In genomic region chr9:108489215-108489614, GRCm38 (mm10) we compare ENCODE assay signal across 11 mouse cellular contexts. TPM values are rescaled to one million over a fixed set of nuclear protein-coding genes. Genes with fewer than 3 reads are reported as not detected.
DNase-seq lines count a peak whose midpoint lies in the region; ATAC-seq and TF ChIP-seq lines count a peak whose summit lies in the region.
"Had no signal": no experiment of that assay in that cellular context is flagged by ENCODE, and none has a peak within 500 bp of the region (broad histone marks: within the 10 kb centered on the region; RNA-seq: fewer than 3 reads in every experiment).

No protein-coding gene starts in this region.

- peaks cover 12% of the 10 kb centered on the region for H3K4me1 ChIP-seq in heart, postnatal 0 days (ENCODE audit: control insufficient read depth, insufficient read depth)
- peaks cover 12% of the 10 kb centered on the region; the same call in 1 of the 2 replicates for H3K4me1 ChIP-seq in spleen, adult 2 months (ENCODE audit: control insufficient read depth, insufficient read depth, insufficient read length)
- peaks cover 22% of the 10 kb centered on the region for H3K4me1 ChIP-seq in hindbrain, embryonic 14.5 days (replicated peaks; ENCODE audit: control insufficient read depth, insufficient read depth, low read length)
- H3K4me1 ChIP-seq in stomach, embryonic 16.5 days (ENCODE audit: control insufficient read depth, insufficient read depth, low read length): peaks cover 18% of the 10 kb centered on the region

- H3K27me3 ChIP-seq in heart, postnatal 0 days (ENCODE audit: control insufficient read depth, insufficient read depth, low read length): no peaks in the 10 kb centered on the region
- H3K27me3 ChIP-seq in spleen, adult 2 months (ENCODE audit: control insufficient read depth, insufficient read depth, low read length): no peaks in the 10 kb centered on the region
- no peaks in the 10 kb centered on the region for H3K27me3 ChIP-seq in hindbrain, embryonic 14.5 days (ENCODE audit: control insufficient read depth, insufficient read depth, low read length)
- H3K27me3 ChIP-seq in stomach, embryonic 16.5 days (ENCODE audit: control insufficient read depth, insufficient read depth, low read length): no peaks in the 10 kb centered on the region
- H3K27me3 ChIP-seq: neural tube, embryonic 12.5 days had no signal

- no peak overlapping the region for H3K4me2 ChIP-seq in heart, postnatal 0 days (ENCODE audit: low read depth, low read length)
- no peak overlapping the region for H3K4me2 ChIP-seq in hindbrain, embryonic 14.5 days (replicated peaks)
- no peak overlapping the region for H3K4me2 ChIP-seq in stomach, embryonic 16.5 days (ENCODE audit: low read depth, low read length)

- H3K27ac ChIP-seq in heart, postnatal 0 days (ENCODE audit: low read depth): peak overlapping the region; percentile 95
- H3K27ac ChIP-seq in spleen, adult 2 months (ENCODE audit: insufficient read depth, low read length): peak overlapping the region; percentile 87; the same call in 1 of the 2 replicates
- H3K27ac ChIP-seq in hindbrain, embryonic 14.5 days: peak overlapping the region; percentile 98; the same call in 1 of the 2 replicates
- peak overlapping the region; percentile 99; the same call in 1 of the 2 replicates for H3K27ac ChIP-seq in stomach, embryonic 16.5 days (ENCODE audit: low read length)

- TF ChIP-seq POLR2A in spleen, adult 2 months (IDR thresholded peaks at IDR 0.05; ENCODE audit: low read depth, low read length): no peak

- intact Hi-C loops in heart, postnatal 10 days (cut with DNase I): no loop called here

- H3K9me3 ChIP-seq in heart, postnatal 0 days (replicated peaks; ENCODE audit: control insufficient read depth, low read length): no peaks in the 10 kb centered on the region
- H3K9me3 ChIP-seq in hindbrain, embryonic 14.5 days (ENCODE audit: control insufficient read depth, low read length): no peaks in the 10 kb centered on the region
- H3K9me3 ChIP-seq in stomach, embryonic 16.5 days (replicated peaks; ENCODE audit: control insufficient read depth, low read length): no peaks in the 10 kb centered on the region
- H3K9me3 ChIP-seq: neural tube, embryonic 12.5 days had no signal

- H3K4me3 ChIP-seq in heart, postnatal 0 days (ENCODE audit: low read depth, low read length): no peak overlapping the region
- H3K4me3 ChIP-seq in spleen, adult 2 months (ENCODE audit: extremely low read depth, insufficient read depth, insufficient read length): no peak overlapping the region
- H3K4me3 ChIP-seq in hindbrain, embryonic 14.5 days (replicated peaks; ENCODE audit: low read length): no peak overlapping the region
- H3K4me3 ChIP-seq in stomach, embryonic 16.5 days (replicated peaks; ENCODE audit: low read length): no peak overlapping the region

- 95% methylated on average over 20 of the region's 20 CpGs for WGBS in heart, postnatal 0 days
- WGBS in spleen, adult 2 months: 92% methylated on average over 20 of the region's 20 CpGs
- WGBS in hindbrain, embryonic 14.5 days: 96% methylated on average over 20 of the region's 20 CpGs
- WGBS in stomach, embryonic 16.5 days: 95% methylated on average over 20 of the region's 20 CpGs

- no peak for DNase-seq in heart, postnatal 0 days (ENCODE audit: low spot score)
- DNase-seq in heart, postnatal 10 days: no peak
- no peak for DNase-seq in spleen, adult 2 months (ENCODE audit: low read depth in 1 of 2, low spot score in 2 of 2)
- no peak for DNase-seq in spleen, postnatal 36 days (ENCODE audit: low spot score in 2 of 2)
- no peak for DNase-seq in hindbrain, embryonic 14.5 days (ENCODE audit: low spot score)
- no peak for DNase-seq in retina, embryonic 14.5 days (ENCODE audit: low spot score)
- DNase-seq in embryo, embryonic 9.5 days (ENCODE audit: extremely low spot score): no peak
- DNase-seq: gastrocnemius, postnatal 25 days; lung, postnatal 10 days had no signal

- no peak for TF ChIP-seq CTCF in heart, postnatal 0 days (IDR thresholded peaks at IDR 0.05; ENCODE audit: low read depth)
- no peak for TF ChIP-seq CTCF in spleen, adult 2 months (IDR thresholded peaks at IDR 0.05; ENCODE audit: extremely low read depth, insufficient read depth, insufficient read length, insufficient replicate concordance)

- no peak for TF ChIP-seq EP300 in heart, postnatal 0 days (IDR thresholded peaks at IDR 0.05; ENCODE audit: low read depth)

- no peak overlapping the region for H3K9ac ChIP-seq in heart, postnatal 0 days (replicated peaks; ENCODE audit: low read depth, low read length)
- no peak overlapping the region for H3K9ac ChIP-seq in hindbrain, embryonic 14.5 days
- 0 out of 2 replicates have a peak overlapping the region, but pooled peaks have one; percentile 95 for H3K9ac ChIP-seq in stomach, embryonic 16.5 days (ENCODE audit: low read length)

- no peak for ATAC-seq in heart, postnatal 0 days (ENCODE audit: insufficient read depth, low read depth)
- no peak for ATAC-seq in hindbrain, embryonic 14.5 days (ENCODE audit: low FRiP score)
- ATAC-seq in stomach, embryonic 16.5 days (ENCODE audit: insufficient read depth, low FRiP score): no peak

- H3K36me3 ChIP-seq in heart, postnatal 0 days (replicated peaks; ENCODE audit: control insufficient read depth, insufficient read depth, low read length): peaks cover 80% of the 10 kb centered on the region
- peaks cover 14% of the 10 kb centered on the region for H3K36me3 ChIP-seq in spleen, adult 2 months (ENCODE audit: control insufficient read depth, insufficient read depth, low read length)
- peaks cover 30% of the 10 kb centered on the region for H3K36me3 ChIP-seq in hindbrain, embryonic 14.5 days (replicated peaks; ENCODE audit: control insufficient read depth, insufficient read depth)
- H3K36me3 ChIP-seq in stomach, embryonic 16.5 days (ENCODE audit: control insufficient read depth, insufficient read depth, low read length): peaks cover 51% of the 10 kb centered on the region

RNA-seq across cellular contexts. Expression of gene Usp19, which starts 1.2 kb away (rescaled TPM):
- total RNA-seq in heart, postnatal 0 days (2014; rRNA removed; ENCODE audit: low replicate concordance): 108 and 136 TPM in 2 replicates
- 34.8 and 38.2 TPM in 2 replicates for polyA plus RNA-seq in heart, postnatal 0 days (2015; fragmentation: Nextera tagmentation; extraction: Ambion mirVana)
- 100 to 1,000 TPM in 1 of 2 experiments, 10 to 100 TPM in 1; 98.4 to 103 TPM for total RNA-seq in heart, postnatal 10 days (2021)
- 133 and 138 TPM in 2 replicates for polyA plus RNA-seq in spleen, adult 2 months (2012; rRNA removed)
- 64.9 and 69.7 TPM in 2 replicates for polyA plus RNA-seq in hindbrain, embryonic 14.5 days (2014; fragmentation: Nextera tagmentation; extraction: Ambion mirVana)
- 41.1 and 49.5 TPM in 2 replicates for polyA plus RNA-seq in stomach, embryonic 16.5 days (2015; fragmentation: Nextera tagmentation; extraction: Ambion mirVana)

RNA-seq across cellular contexts. Expression of gene Lamb2, which starts 9.7 kb away (rescaled TPM):
- total RNA-seq in heart, postnatal 0 days (2014; rRNA removed; ENCODE audit: low replicate concordance): 161 and 182 TPM in 2 replicates
- polyA plus RNA-seq in heart, postnatal 0 days (2015; fragmentation: Nextera tagmentation; extraction: Ambion mirVana): 44.4 and 50.8 TPM in 2 replicates
- 100 to 1,000 TPM; 284 to 331 TPM for total RNA-seq in heart, postnatal 10 days (2021)
- 40.5 and 41.9 TPM in 2 replicates for polyA plus RNA-seq in spleen, adult 2 months (2012; rRNA removed)
- polyA plus RNA-seq in hindbrain, embryonic 14.5 days (2014; fragmentation: Nextera tagmentation; extraction: Ambion mirVana): 18.9 and 19.4 TPM in 2 replicates
- 61.4 and 68.7 TPM in 2 replicates for polyA plus RNA-seq in stomach, embryonic 16.5 days (2015; fragmentation: Nextera tagmentation; extraction: Ambion mirVana)

RNA-seq across cellular contexts. Expression of gene Qars, which starts 18.3 kb away (rescaled TPM):
- 175 and 188 TPM in 2 replicates for total RNA-seq in heart, postnatal 0 days (2014; rRNA removed; ENCODE audit: low replicate concordance)
- 44.7 and 49.2 TPM in 2 replicates for polyA plus RNA-seq in heart, postnatal 0 days (2015; fragmentation: Nextera tagmentation; extraction: Ambion mirVana)
- total RNA-seq in heart, postnatal 10 days (2021): 10 to 100 TPM; 84.4 to 86.3 TPM
- 170 and 211 TPM in 2 replicates for polyA plus RNA-seq in spleen, adult 2 months (2012; rRNA removed)
- 61.6 and 66.6 TPM in 2 replicates for polyA plus RNA-seq in hindbrain, embryonic 14.5 days (2014; fragmentation: Nextera tagmentation; extraction: Ambion mirVana)
- polyA plus RNA-seq in stomach, embryonic 16.5 days (2015; fragmentation: Nextera tagmentation; extraction: Ambion mirVana): 106 and 127 TPM in 2 replicates

RNA-seq across cellular contexts. Expression of gene Qrich1, which starts 27.4 kb away (rescaled TPM):
- total RNA-seq in heart, postnatal 0 days (2014; rRNA removed; ENCODE audit: low replicate concordance): 138 and 154 TPM in 2 replicates
- polyA plus RNA-seq in heart, postnatal 0 days (2015; fragmentation: Nextera tagmentation; extraction: Ambion mirVana): 52.5 and 55.4 TPM in 2 replicates
- 10 to 100 TPM; 83.5 to 89.6 TPM for total RNA-seq in heart, postnatal 10 days (2021)
- 76.7 and 102 TPM in 2 replicates for polyA plus RNA-seq in spleen, adult 2 months (2012; rRNA removed)
- polyA plus RNA-seq in hindbrain, embryonic 14.5 days (2014; fragmentation: Nextera tagmentation; extraction: Ambion mirVana): 119 and 128 TPM in 2 replicates
- 95.4 and 97.1 TPM in 2 replicates for polyA plus RNA-seq in stomach, embryonic 16.5 days (2015; fragmentation: Nextera tagmentation; extraction: Ambion mirVana)

RNA-seq across cellular contexts. Expression of gene Klhdc8b, which starts 27.8 kb away (rescaled TPM):
- total RNA-seq in heart, postnatal 0 days (2014; rRNA removed; ENCODE audit: low replicate concordance): 180 and 186 TPM in 2 replicates
- 91.6 and 92.7 TPM in 2 replicates for polyA plus RNA-seq in heart, postnatal 0 days (2015; fragmentation: Nextera tagmentation; extraction: Ambion mirVana)
- total RNA-seq in heart, postnatal 10 days (2021): 10 to 100 TPM; 29.2 to 33.4 TPM
- 22.2 and 23.7 TPM in 2 replicates for polyA plus RNA-seq in spleen, adult 2 months (2012; rRNA removed)
- 52.8 and 57.2 TPM in 2 replicates for polyA plus RNA-seq in hindbrain, embryonic 14.5 days (2014; fragmentation: Nextera tagmentation; extraction: Ambion mirVana)
- polyA plus RNA-seq in stomach, embryonic 16.5 days (2015; fragmentation: Nextera tagmentation; extraction: Ambion mirVana): 63.4 and 67.5 TPM in 2 replicates
